Mouse (Mus musculus) effector memory CD4-positive, alpha-beta T cell, adult 7 months (primary cell): ENCODE data around the gene Prrxl1. TPM values are rescaled to one million over a fixed set of nuclear protein-coding genes. Genes with fewer than 3 reads are reported as not detected.

ENCODE experiments used
- polyA plus RNA-seq: library from polyadenylated mRNA; unstranded; fragments of 100-300 nt; shearing (Covaris generic); gene quantifications from one replicate; pipeline ENCODE4 v1.2.1, GENCODE M21; 2017

Prrxl1 gene
- polyA plus RNA-seq: 0.27 TPM

DNA sequence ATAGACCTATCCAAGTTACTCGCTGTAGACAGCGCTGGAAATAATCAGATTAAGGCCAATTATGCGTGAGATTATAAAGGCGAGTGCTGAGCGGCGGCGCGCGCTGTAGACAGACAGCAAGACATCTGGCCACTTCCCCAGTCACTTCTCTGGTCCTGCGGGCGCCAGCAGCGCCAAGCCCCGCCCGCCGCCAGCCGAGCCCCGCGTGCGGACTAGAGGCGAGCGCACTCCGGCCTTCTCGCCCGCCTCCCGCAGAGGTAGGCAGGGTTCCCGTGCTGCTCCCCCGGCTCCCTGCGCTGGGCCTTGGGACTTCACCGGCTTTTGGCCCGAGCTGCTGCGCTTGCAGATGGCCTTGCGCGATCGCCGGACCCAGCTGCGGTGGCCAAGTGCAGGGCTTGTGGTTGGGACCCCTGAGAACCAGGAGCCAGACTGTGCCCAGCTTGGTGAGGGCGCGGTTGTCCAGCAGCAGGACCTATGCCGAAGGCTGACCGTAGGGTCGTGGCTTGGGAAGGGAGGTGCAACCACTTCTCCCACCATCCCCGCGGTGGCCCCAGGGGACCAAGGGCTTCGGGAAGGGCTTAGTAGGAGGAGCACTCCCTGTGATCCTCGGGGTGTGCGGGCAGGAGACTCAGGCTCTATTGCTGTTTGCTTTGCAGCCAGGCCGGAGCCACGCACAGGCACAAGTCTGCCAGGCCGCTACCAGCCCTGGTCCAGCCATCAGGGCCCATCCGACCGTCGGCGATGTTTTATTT is at the start of gene Prrxl1:
Prrxl1 (plus strand) TSS at position 118 of the 752 bp plus-strand sequence.

DNA sequence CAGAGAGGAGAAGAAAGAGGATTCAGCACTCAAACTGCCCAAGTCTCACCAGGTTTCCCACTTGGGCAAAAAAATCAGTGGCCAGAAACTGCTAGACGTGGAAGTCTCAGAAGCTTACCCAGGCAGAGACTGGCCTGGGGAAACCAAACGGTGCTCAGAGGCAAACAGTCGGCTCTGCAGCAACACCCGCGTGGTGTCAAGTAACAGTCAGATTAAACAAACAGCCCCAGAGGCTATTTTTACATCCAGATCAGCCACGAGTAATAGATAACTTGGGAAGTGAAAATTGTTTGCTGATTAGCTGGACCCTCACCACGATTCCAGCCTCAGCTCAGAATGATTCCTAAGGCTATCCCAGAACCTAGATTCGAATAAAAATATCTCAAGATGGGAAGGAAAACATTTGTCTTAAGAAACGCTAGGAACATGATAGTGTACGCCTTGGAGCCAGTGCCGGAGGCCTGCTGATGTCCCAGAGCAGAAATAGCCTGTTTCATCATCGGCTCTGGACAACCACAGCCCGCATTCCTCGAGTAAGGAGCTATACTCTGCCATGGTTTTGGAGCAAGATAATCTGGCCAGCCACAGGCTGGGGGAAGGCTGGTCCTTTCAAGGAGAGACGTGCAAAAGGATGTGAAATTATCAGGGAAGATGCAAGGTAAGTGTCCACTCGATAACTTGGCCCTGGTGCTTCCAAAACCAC is 86.1 kb downstream of the Prrxl1 start, which contains the start of gene 3425401B19Rik:
3425401B19Rik (minus strand) TSS at position 170 of the 703 bp plus-strand sequence.

Other genes starting within 250 kb of the Prrxl1 start
- not detected for gene 1700024G13Rik, start 211.0 kb upstream of the Prrxl1 start, polyA plus RNA-seq
- not detected for gene Slc18a3, start 134.6 kb upstream of the Prrxl1 start, polyA plus RNA-seq
- 0.38 TPM for gene Chat, start 133.4 kb upstream of the Prrxl1 start, polyA plus RNA-seq
- 33.3 TPM for gene Ercc6, start 85.9 kb upstream of the Prrxl1 start, polyA plus RNA-seq
- gene 3425401B19Rik, start 85.9 kb downstream of the Prrxl1 start, polyA plus RNA-seq: 0.13 TPM
- gene Tmem273, start 186.6 kb downstream of the Prrxl1 start, polyA plus RNA-seq: 1.1 TPM
- not detected for gene Fam170b, start 234.6 kb downstream of the Prrxl1 start, polyA plus RNA-seq